Comparison of ENCODE assay signal across 37 mouse cellular contexts in genomic region chr16:32417457-32417856, GRCm38 (mm10). TPM values are rescaled to one million over a fixed set of nuclear protein-coding genes. Genes with fewer than 3 reads are reported as not detected.
"Had no signal": no experiment of that assay in that cellular context is flagged by ENCODE, and none has a peak within 500 bp of the region (broad histone marks: within the 10 kb centered on the region; RNA-seq: fewer than 3 reads in every experiment).

No protein-coding gene starts in this region.

- H3K4me2 ChIP-seq: heart, embryonic 12.5 days; hindbrain, embryonic 13.5 days; hindbrain, embryonic 15.5 days; kidney, embryonic 15.5 days; limb, embryonic 13.5 days; limb, embryonic 15.5 days; liver, embryonic 12.5 days had no signal

- H3K9me3 ChIP-seq: heart, embryonic 10.5 days; heart, embryonic 12.5 days; hindbrain, embryonic 13.5 days; hindbrain, embryonic 15.5 days; kidney, embryonic 15.5 days; limb, embryonic 13.5 days; limb, embryonic 15.5 days; liver, embryonic 12.5 days had no signal

- H3K36me3 ChIP-seq: heart, embryonic 10.5 days; heart, embryonic 12.5 days; hindbrain, embryonic 13.5 days; hindbrain, embryonic 15.5 days; kidney, embryonic 15.5 days; limb, embryonic 13.5 days; limb, embryonic 15.5 days; liver, embryonic 12.5 days had no signal

- DNase-seq: gastrocnemius, postnatal 14 days; gastrocnemius, postnatal 36 days; heart, adult 11 months; heart, postnatal 14 days; heart, postnatal 36 days; kidney, adult 11 months; kidney, adult 2 months; kidney, adult 9 months; kidney, postnatal 14 days; kidney, postnatal 36 days; layer of hippocampus, adult 9-11 months; layer of hippocampus, postnatal 36 days; left cerebral cortex, postnatal 4 days had no signal

- H3K27me3 ChIP-seq: heart, embryonic 12.5 days; hindbrain, embryonic 13.5 days; hindbrain, embryonic 15.5 days; kidney, embryonic 15.5 days; limb, embryonic 13.5 days; limb, embryonic 15.5 days had no signal

- ATAC-seq: hindbrain, postnatal 0 days; liver, embryonic 12.5 days had no signal

- H3K4me3 ChIP-seq: heart, embryonic 10.5 days; heart, embryonic 12.5 days; hindbrain, embryonic 13.5 days; hindbrain, embryonic 15.5 days; kidney, embryonic 15.5 days; limb, embryonic 13.5 days; limb, embryonic 15.5 days; liver, embryonic 12.5 days had no signal

- H3K27ac ChIP-seq: heart, embryonic 10.5 days; hindbrain, embryonic 13.5 days; hindbrain, embryonic 15.5 days; hindbrain, postnatal 0 days; kidney, embryonic 15.5 days; kidney, postnatal 0 days; limb, embryonic 13.5 days; limb, embryonic 15.5 days; liver, embryonic 12.5 days; liver, embryonic 14.5 days had no signal

- H3K9ac ChIP-seq: heart, embryonic 12.5 days; hindbrain, embryonic 13.5 days; hindbrain, embryonic 15.5 days; kidney, embryonic 15.5 days; limb, embryonic 13.5 days; limb, embryonic 15.5 days; liver, embryonic 12.5 days; liver, embryonic 14.5 days had no signal

RNA-seq across cellular contexts. Expression of gene Tm4sf19, which starts 17.2 kb away (rescaled TPM):
- total RNA-seq: gastrocnemius, adult 18-20 months; gastrocnemius, adult 8-10 months; gastrocnemius, postnatal 14 days; gastrocnemius, postnatal 36 days; heart, adult 8-10 months; heart, postnatal 14 days; heart, postnatal 36 days; hematopoietic stem cell, adult 5-6 weeks; hindbrain, postnatal 0 days; layer of hippocampus, adult 18-20 months; layer of hippocampus, adult 8-10 months; layer of hippocampus, postnatal 14 days; left cerebral cortex, adult 18-20 months; left cerebral cortex, postnatal 4 days; liver, adult 2 months had no signal
- polyA plus RNA-seq: heart, embryonic 10.5 days; heart, embryonic 12.5 days; heart, embryonic 14.5 days; heart, embryonic 16.5 days; hindbrain, embryonic 11.5 days; hindbrain, embryonic 13.5 days; hindbrain, embryonic 15.5 days; hindbrain, postnatal 0 days; kidney, embryonic 15.5 days; kidney, postnatal 0 days; limb, embryonic 11.5 days; limb, embryonic 13.5 days; liver, adult 2 months; liver, embryonic 12.5 days had no signal
